Mouse (Mus musculus): Measurements from ENCODE around the gene Ubxn10. TPM values are rescaled to one million over a fixed set of nuclear protein-coding genes. Genes with fewer than 3 reads are reported as not detected.

Gene Ubxn10
- polyA plus RNA-seq, 1 experiment from 2014 or later = 1.5 TPM

- Histone ChIP-seq H3K4me3 (ENCODE audit: low read depth, low read length) (no peak overlapping the region), H3K27me3 (ENCODE audit: control insufficient read depth, insufficient read depth, low read length) (no peaks in the 10 kb centered on the region), H3K4me1 (ENCODE audit: control insufficient read depth, insufficient read depth, low read length) (no peaks in the 10 kb centered on the region), H3K27ac (ENCODE audit: low read depth, low read length) (no peak overlapping the region), H3K9ac (ENCODE audit: low read length) (no peak overlapping the region), H3K4me2 (no peak overlapping the region), H3K36me3 (ENCODE audit: control insufficient read depth, insufficient read depth, low read length) (no peaks in the 10 kb centered on the region), H3K9me3 (ENCODE audit: control insufficient read depth, low read length) (no peaks in the 10 kb centered on the region)
- no peak for DNase-seq (ENCODE audit: low spot score, missing footprints)
- no peak for ATAC-seq (ENCODE audit: low FRiP score)
- WGBS = 87% methylated on average over 9 of the region's 9 CpGs
Measured at GRCm38 (mm10) chr4:138762266-138762665, 25.3 kb upstream of the Ubxn10 start.

- Histone ChIP-seq H3K4me2 (no peak within 1 kb of the TSS), H3K4me3 (ENCODE audit: low read depth, low read length) (no peak within 1 kb of the TSS), H3K9me3 (ENCODE audit: control insufficient read depth, low read length) (no peaks in the 10 kb centered on the region), H3K4me1 (ENCODE audit: control insufficient read depth, insufficient read depth, low read length) (no peaks in the 10 kb centered on the region), H3K27ac (ENCODE audit: low read depth, low read length) (no peak within 1 kb of the TSS), H3K36me3 (ENCODE audit: control insufficient read depth, insufficient read depth, low read length) (no peaks in the 10 kb centered on the region), H3K27me3 (ENCODE audit: control insufficient read depth, insufficient read depth, low read length) (no peaks in the 10 kb centered on the region), H3K9ac (ENCODE audit: low read length) (no peak within 1 kb of the TSS)
- DNase-seq (ENCODE audit: low spot score, missing footprints) (no peak), ATAC-seq (ENCODE audit: low FRiP score) (no peak)
- WGBS = 86% methylated on average over 8 of the region's 8 CpGs
Measured at GRCm38 (mm10) chr4:138757416-138757815, 20.4 kb upstream of the Ubxn10 start, which contains the start of gene Pla2g2f. TSS of gene Pla2g2f (minus strand) at chr4:138757626.

DNA sequence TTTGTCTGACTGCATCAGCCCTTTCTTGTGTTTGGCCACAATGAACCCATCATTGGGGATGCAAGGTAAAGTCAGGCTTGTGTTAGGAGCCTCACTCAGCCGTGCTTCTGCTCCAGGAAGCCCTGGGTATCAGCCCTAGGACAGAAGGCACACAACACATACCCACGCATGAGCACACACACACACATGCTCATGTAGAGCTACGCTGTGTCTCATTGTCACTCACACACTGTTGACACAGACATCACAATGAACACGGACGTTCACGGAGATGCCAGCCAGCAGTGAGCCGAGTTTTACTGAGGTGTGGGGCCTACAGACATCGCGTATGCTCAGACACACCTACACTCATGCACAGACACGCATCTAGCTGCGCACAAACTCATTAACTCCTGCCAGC, 19.0 kb upstream of the Ubxn10 start:
- ATAC-seq (ENCODE audit: low FRiP score) = no peak
- 85% methylated on average over 11 of the region's 11 CpGs for WGBS

DNA sequence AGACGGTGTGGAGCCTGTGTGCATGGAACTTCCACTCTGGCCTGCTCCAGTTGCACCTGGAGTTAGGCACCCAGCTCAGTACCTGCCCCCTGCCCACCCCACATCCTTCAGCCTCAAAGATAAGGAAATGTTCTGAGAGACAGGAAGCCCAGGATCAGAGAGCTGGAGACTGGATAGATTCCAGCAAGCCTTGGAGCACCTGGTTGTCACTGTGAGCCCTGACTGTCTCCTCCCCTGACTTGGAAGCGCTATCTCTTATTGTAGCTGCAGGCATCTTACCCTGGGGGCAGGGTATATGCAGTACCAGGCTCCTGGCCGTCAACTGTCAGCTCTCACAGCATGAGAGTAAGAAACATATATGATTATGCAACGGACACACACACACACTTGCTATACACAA, 18.5 kb upstream of the Ubxn10 start:
- Histone ChIP-seq H3K36me3 (ENCODE audit: control insufficient read depth, insufficient read depth, low read length) (no peaks in the 10 kb centered on the region), H3K9ac (ENCODE audit: low read length) (no peak overlapping the region), H3K9me3 (ENCODE audit: control insufficient read depth, low read length) (no peaks in the 10 kb centered on the region), H3K27ac (ENCODE audit: low read depth, low read length) (no peak overlapping the region), H3K4me3 (ENCODE audit: low read depth, low read length) (no peak overlapping the region), H3K4me2 (no peak overlapping the region), H3K4me1 (ENCODE audit: control insufficient read depth, insufficient read depth, low read length) (no peaks in the 10 kb centered on the region), H3K27me3 (ENCODE audit: control insufficient read depth, insufficient read depth, low read length) (no peaks in the 10 kb centered on the region)
- DNase-seq (ENCODE audit: low spot score, missing footprints) = no peak
- no peak for ATAC-seq (ENCODE audit: low FRiP score)
- WGBS = 78% methylated on average over 4 of the region's 4 CpGs

More for the DNA sequence above, 19.0 kb upstream of the Ubxn10 start:
- no peaks in the 10 kb centered on the region for H3K27me3 ChIP-seq (ENCODE audit: control insufficient read depth, insufficient read depth, low read length)
- no peaks in the 10 kb centered on the region for H3K4me1 ChIP-seq (ENCODE audit: control insufficient read depth, insufficient read depth, low read length)
- H3K4me3 ChIP-seq (ENCODE audit: low read depth, low read length) = no peak overlapping the region
- H3K36me3 ChIP-seq (ENCODE audit: control insufficient read depth, insufficient read depth, low read length) = no peaks in the 10 kb centered on the region
- H3K27ac ChIP-seq (ENCODE audit: low read depth, low read length) = no peak overlapping the region
- no peak for DNase-seq (ENCODE audit: low spot score, missing footprints)
- H3K9me3 ChIP-seq (ENCODE audit: control insufficient read depth, low read length) = no peaks in the 10 kb centered on the region
- H3K9ac ChIP-seq (ENCODE audit: low read length) = no peak overlapping the region
- H3K4me2 ChIP-seq = no peak overlapping the region

- Histone ChIP-seq H3K27me3 (ENCODE audit: control insufficient read depth, insufficient read depth, low read length) (no peaks in the 10 kb centered on the region), H3K36me3 (ENCODE audit: control insufficient read depth, insufficient read depth, low read length) (no peaks in the 10 kb centered on the region), H3K9me3 (ENCODE audit: control insufficient read depth, low read length) (no peaks in the 10 kb centered on the region), H3K9ac (ENCODE audit: low read length) (no peak overlapping the region), H3K4me3 (ENCODE audit: low read depth, low read length) (no peak overlapping the region), H3K27ac (ENCODE audit: low read depth, low read length) (no peak overlapping the region), H3K4me1 (ENCODE audit: control insufficient read depth, insufficient read depth, low read length) (no peaks in the 10 kb centered on the region), H3K4me2 (no peak overlapping the region)
- WGBS = 84% methylated on average over 9 of the region's 9 CpGs
- DNase-seq (ENCODE audit: low spot score, missing footprints) = no peak
- ATAC-seq (ENCODE audit: low FRiP score) = no peak
Measured at GRCm38 (mm10) chr4:138754432-138754831, 17.5 kb upstream of the Ubxn10 start.

GRCm38 (mm10) chr4:138753608-138754007, 16.6 kb upstream of the Ubxn10 start:
- H3K36me3 ChIP-seq (ENCODE audit: control insufficient read depth, insufficient read depth, low read length) = no peaks in the 10 kb centered on the region
- no peak overlapping the region for H3K4me3 ChIP-seq (ENCODE audit: low read depth, low read length)
- DNase-seq (ENCODE audit: low spot score, missing footprints) (no peak), ATAC-seq (ENCODE audit: low FRiP score) (no peak)
- WGBS = 82% methylated on average over 3 of the region's 3 CpGs
- no peaks in the 10 kb centered on the region for H3K9me3 ChIP-seq (ENCODE audit: control insufficient read depth, low read length)
- no peak overlapping the region for H3K4me2 ChIP-seq
- no peak overlapping the region for H3K27ac ChIP-seq (ENCODE audit: low read depth, low read length)
- H3K4me1 ChIP-seq (ENCODE audit: control insufficient read depth, insufficient read depth, low read length) = no peaks in the 10 kb centered on the region; the same call in 1 of the 2 replicates
- no peak overlapping the region for H3K9ac ChIP-seq (ENCODE audit: low read length)
- H3K27me3 ChIP-seq (ENCODE audit: control insufficient read depth, insufficient read depth, low read length) = no peaks in the 10 kb centered on the region

DNA sequence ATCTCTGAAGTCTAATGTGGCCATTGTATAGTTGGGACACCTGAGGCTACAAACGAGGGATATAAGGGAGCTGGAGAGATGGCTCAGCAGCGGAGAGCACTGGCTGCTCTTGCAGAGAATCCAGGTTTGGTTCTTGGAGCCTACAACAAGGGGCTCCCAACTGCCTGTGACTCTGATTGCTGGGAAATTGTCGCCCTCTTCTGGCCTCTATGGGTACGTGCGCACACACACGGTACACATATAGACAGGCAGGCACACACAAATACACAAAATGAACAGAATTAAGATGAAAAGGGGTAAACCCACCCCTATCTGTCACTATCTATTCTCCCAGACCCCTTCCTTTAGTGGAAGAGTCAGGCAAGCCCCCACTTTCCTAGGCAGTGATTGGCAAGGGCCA, 15.6 kb upstream of the Ubxn10 start:
- Histone ChIP-seq H3K27me3 (ENCODE audit: control insufficient read depth, insufficient read depth, low read length) (no peaks in the 10 kb centered on the region), H3K9me3 (ENCODE audit: control insufficient read depth, low read length) (no peaks in the 10 kb centered on the region), H3K9ac (ENCODE audit: low read length) (no peak overlapping the region), H3K4me1 (ENCODE audit: control insufficient read depth, insufficient read depth, low read length) (no peaks in the 10 kb centered on the region; the same call in 1 of the 2 replicates), H3K4me2 (no peak overlapping the region), H3K4me3 (ENCODE audit: low read depth, low read length) (no peak overlapping the region), H3K27ac (ENCODE audit: low read depth, low read length) (no peak overlapping the region), H3K36me3 (ENCODE audit: control insufficient read depth, insufficient read depth, low read length) (no peaks in the 10 kb centered on the region)
- ATAC-seq (ENCODE audit: low FRiP score) (no peak), DNase-seq (ENCODE audit: low spot score, missing footprints) (no peak)
- 87% methylated on average over 6 of the region's 6 CpGs for WGBS

DNA sequence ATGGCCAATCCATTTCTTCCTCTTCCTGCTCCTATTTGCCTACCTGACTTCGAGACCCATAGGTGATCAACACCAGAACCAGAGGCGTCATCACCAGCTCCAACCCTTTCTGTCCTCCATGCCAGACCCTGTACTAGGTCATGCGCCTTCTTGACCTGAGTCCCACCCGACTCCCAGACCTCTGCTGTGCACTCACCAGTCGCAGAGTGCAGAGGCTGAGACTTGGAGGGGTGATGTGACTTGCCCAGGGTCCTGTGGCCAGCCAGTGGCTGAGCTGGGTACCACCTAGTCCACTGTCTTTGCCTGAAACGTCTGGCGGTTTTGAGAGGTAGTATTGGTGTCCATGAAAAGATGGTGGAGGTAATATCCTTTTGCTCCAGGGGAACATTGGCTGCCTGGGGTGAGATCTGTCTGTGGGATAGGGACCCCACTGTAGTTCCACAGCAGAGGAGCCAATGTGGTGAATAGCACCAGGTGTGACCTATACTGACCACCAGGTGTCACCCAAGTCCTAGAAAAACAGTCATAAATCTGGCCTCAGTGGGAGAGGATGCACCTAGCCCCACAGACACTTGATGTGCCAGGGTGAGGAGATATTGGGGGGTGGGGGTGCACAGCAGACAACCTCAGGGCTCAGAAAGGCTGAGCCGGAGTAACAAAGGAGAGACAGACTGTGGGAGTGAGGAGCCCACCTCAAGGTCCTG, 11.6 kb upstream of the Ubxn10 start:
- H3K27me3 ChIP-seq (ENCODE audit: control insufficient read depth, insufficient read depth, low read length) = no peaks in the 10 kb centered on the region
- no peak for DNase-seq (ENCODE audit: low spot score, missing footprints)
- H3K9me3 ChIP-seq (ENCODE audit: control insufficient read depth, low read length) = no peaks in the 10 kb centered on the region
- H3K36me3 ChIP-seq (ENCODE audit: control insufficient read depth, insufficient read depth, low read length) = no peaks in the 10 kb centered on the region
- WGBS = 55% methylated on average over 8 of the region's 8 CpGs
- no peak overlapping the region for H3K9ac ChIP-seq (ENCODE audit: low read length)
- no peak overlapping the region for H3K4me2 ChIP-seq
- H3K27ac ChIP-seq (ENCODE audit: low read depth, low read length) = no peak overlapping the region
- ATAC-seq (ENCODE audit: low FRiP score) = peak; percentile 55
- H3K4me3 ChIP-seq (ENCODE audit: low read depth, low read length) = no peak overlapping the region
- no peaks in the 10 kb centered on the region; the same call in 1 of the 2 replicates for H3K4me1 ChIP-seq (ENCODE audit: control insufficient read depth, insufficient read depth, low read length)

DNA sequence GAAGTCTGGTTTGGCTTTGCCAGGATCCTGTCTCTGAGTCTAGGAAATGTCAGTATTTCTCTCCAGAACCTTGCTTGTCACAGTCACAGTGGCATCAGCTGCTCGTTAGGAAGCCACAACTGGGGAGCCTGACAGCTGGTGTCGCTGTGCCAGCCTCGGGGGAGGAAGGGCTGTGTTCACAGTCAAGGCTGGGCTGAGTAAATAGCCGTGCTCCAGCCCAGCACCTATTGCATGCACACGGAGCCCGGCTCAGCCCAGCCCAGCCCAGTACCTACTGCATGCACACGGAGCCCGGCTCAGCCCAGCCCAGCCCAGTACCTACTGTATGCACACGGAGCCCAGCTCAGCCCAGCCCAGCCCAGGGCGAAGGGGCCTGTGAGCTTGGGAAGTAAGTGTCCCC, 10.9 kb upstream of the Ubxn10 start:
- Histone ChIP-seq H3K4me1 (ENCODE audit: control insufficient read depth, insufficient read depth, low read length) (no peaks in the 10 kb centered on the region; the same call in 1 of the 2 replicates), H3K9me3 (ENCODE audit: control insufficient read depth, low read length) (no peaks in the 10 kb centered on the region), H3K27me3 (ENCODE audit: control insufficient read depth, insufficient read depth, low read length) (no peaks in the 10 kb centered on the region), H3K36me3 (ENCODE audit: control insufficient read depth, insufficient read depth, low read length) (no peaks in the 10 kb centered on the region), H3K4me2 (no peak overlapping the region), H3K27ac (ENCODE audit: low read depth, low read length) (no peak overlapping the region), H3K9ac (ENCODE audit: low read length) (no peak overlapping the region), H3K4me3 (ENCODE audit: low read depth, low read length) (no peak overlapping the region)
- 69% methylated on average over 10 of the region's 10 CpGs for WGBS
- DNase-seq (ENCODE audit: low spot score, missing footprints) (no peak), ATAC-seq (ENCODE audit: low FRiP score) (no peak)
